Mouse (Mus musculus) CD4-positive, CD25-positive, alpha-beta regulatory T cell, adult 2 months (primary cell): Measurements from ENCODE around the gene Mief1.

Experiments
- DNase-seq: peaks from one replicate; pipeline ENCODE4 v3.0.0-alpha.2; 2012; ENCODE audit warnings: low read depth, low spot score

Gene Mief1

GRCm38 (mm10) chr15:80263610-80264575 lies 30.1 kb downstream of the Mief1 start, which contains the start of gene Rps19bp1:
Gene Rps19bp1 (minus strand): TSS chr15:80264315.
- peak; percentile 97 for DNase-seq

GRCm38 (mm10) chr15:80266281-80266680 lies 32.5 kb downstream of the Mief1 start:
- DNase-seq, result peak; percentile 88

GRCm38 (mm10) chr15:80271858-80272396 lies 38.1 kb downstream of the Mief1 start:
- no peak for DNase-seq

DNA sequence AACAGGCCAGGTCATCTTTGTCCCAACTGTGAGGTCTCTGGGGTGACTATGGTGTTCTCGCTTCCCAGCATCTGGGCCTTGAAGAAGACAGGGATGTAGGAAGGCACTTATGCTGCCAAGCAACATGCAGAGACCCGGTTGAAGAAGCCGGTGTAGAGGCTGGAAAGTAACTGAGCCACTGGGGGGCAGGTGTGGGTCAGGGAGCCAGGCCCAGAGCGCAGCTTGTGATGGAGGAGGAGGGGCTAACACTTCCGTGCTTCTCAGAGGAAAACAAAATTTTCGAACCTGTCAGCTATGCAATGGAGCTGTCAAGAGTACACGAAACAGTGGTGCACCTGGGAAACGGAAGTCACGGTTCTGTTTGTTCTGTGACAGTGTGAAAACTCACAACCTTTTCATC lies 43.3 kb downstream of the Mief1 start:
- peak; percentile 48 for DNase-seq

GRCm38 (mm10) chr15:80277625-80278024 lies 43.8 kb downstream of the Mief1 start:
- DNase-seq, result peak; percentile 60

DNA sequence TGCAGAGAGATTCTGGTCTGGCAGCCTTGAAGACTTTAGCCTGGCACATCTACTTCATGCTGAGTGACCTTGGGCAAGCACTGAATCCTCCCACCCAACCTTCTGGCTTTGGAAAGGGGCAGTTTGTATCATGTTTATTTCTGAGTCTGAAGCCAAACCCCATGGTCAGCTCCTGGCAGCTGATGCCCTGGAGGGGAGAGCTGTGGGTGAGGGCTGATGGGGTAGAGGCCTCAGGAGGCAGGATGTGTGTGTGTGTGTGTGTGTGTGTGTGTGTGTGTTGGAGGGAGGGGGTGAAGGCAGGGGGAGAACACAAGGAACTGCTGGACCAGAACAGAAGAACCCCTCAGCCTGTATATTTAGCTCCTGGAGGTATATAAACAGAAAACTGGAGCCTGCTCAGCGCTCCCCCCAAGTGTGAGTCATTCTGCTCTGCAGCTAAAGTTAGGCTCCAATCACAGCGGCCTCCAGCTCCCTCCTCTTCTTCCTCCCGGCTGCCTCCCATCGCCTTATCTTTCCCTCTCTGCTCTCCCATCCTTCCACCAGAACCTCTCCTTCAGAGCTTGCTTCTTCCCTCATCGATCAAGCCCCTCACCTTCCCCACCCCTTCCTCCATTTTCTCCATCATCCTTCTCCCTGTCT lies 44.4 kb downstream of the Mief1 start:
- DNase-seq, result no peak

- no peak for DNase-seq
Observed at GRCm38 (mm10) chr15:80279053-80279452, 45.2 kb downstream of the Mief1 start.

GRCm38 (mm10) chr15:80280646-80281045 lies 46.8 kb downstream of the Mief1 start:
- DNase-seq, result peak; percentile 69

DNA sequence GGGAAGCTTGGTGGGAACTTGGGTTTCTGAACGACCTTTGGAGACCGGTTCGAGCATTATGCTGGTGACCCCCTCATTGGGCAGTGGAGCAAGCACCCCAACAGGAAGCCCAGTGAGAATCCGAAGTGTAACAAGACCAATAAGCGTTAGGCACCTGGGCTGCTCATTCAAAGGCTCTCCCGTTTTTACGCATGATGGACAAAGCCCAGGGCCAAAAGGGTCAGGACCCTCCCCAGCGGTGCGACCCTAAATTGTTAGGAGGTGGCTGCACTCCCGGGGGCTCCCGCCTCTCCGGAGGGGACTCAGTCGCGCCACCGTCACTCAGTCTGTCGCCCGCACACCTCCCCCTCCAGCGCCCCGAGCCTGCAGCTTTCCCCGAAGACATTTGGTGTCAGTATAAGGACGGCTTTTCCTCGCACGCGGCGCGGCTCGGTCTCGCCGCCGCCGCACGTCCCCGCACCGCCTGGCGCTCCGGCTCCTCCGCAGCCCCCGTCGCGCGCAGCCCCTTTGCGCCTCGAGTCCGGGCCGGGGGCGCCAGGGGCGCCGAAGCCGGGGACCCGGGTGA lies 53.1 kb downstream of the Mief1 start, which contains the start of gene Cacna1i:
Gene Cacna1i, plus strand, starts transcription at position 388 of the 565 bp plus-strand sequence.
- DNase-seq, result no peak

GRCm38 (mm10) chr15:80288036-80288435 lies 54.2 kb downstream of the Mief1 start:
- no peak for DNase-seq

DNA sequence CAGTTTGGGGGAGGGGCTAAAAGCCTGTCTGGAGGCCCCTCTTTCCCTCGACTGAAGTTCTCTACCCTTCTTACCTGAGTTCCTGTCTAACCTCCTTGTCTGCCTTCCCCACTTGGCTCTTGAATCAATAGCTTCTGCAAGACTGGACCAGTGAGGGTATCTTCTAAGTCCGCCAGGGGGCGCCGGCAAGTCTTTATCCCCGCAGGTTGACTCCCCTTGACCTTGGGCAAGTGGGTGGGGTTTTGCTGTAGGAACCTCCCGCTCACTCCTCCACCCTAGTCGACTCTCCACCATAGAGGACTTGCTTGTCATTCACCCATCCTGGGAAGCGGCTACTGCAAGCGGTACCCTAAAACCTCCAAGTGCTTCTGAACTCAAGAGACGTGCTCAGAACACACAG lies 55.6 kb downstream of the Mief1 start:
- DNase-seq, result peak; percentile 89

GRCm38 (mm10) chr15:80297146-80297545 lies 63.3 kb downstream of the Mief1 start:
- peak; percentile 24 for DNase-seq
